Mouse (Mus musculus) forebrain, embryonic 11.5 days (tissue): ENCODE measurements around the gene Msantd3. TPM values are rescaled to one million over a fixed set of nuclear protein-coding genes. Genes with fewer than 3 reads are reported as not detected.

ENCODE experiments used
- ATAC-seq: fragments of 200-750 bp; cut with Nextera tagmentation; replicated peaks from 2 replicates; pipeline ENCODE4 v1.8.0; 2017; ENCODE audit warnings: moderate TSS enrichment; ENCODE audit not compliant: low FRiP score
- DNase-seq: peaks from one replicate; pipeline ENCODE4 v3.0.0-alpha.2; 2017; ENCODE audit warnings: low spot score
- H3K27ac ChIP-seq: fragments of 300-500 bp; sonication (generic); 2 replicates; pipeline ENCODE4 v1.5.1; 2014; ENCODE audit warnings: low read depth, low read length
- H3K27me3 ChIP-seq: fragments of 300-500 bp; sonication (generic); 2 replicates; pipeline ENCODE4 v1.6.1; 2014; ENCODE audit warnings: mild to moderate bottlenecking, low read length, mixed read lengths; ENCODE audit not compliant: control insufficient read depth, insufficient read depth
- H3K36me3 ChIP-seq: fragments of 300-500 bp; sonication (generic); 2 replicates; pipeline ENCODE4 v1.6.1; 2014; ENCODE audit warnings: mild to moderate bottlenecking, low read length, moderate library complexity, mixed read lengths; ENCODE audit not compliant: control insufficient read depth, insufficient read depth
- H3K4me1 ChIP-seq: fragments of 300-500 bp; sonication (generic); replicated peaks from 2 replicates; pipeline ENCODE4 v1.6.1; 2014; ENCODE audit warnings: low read length, mixed read lengths; ENCODE audit not compliant: control insufficient read depth, insufficient read depth
- H3K4me2 ChIP-seq: fragments of 300-500 bp; sonication (generic); 2 replicates; pipeline ENCODE4 v1.6.1; 2014; ENCODE audit warnings: low read depth, mild to moderate bottlenecking, low read length, moderate library complexity, mixed read lengths; ENCODE audit not compliant: severe bottlenecking
- H3K4me3 ChIP-seq: fragments of 300-500 bp; sonication (generic); 2 replicates; pipeline ENCODE4 v1.5.1; 2014; ENCODE audit warnings: low read depth, low read length
- H3K9ac ChIP-seq: fragments of 300-500 bp; sonication (generic); 2 replicates; pipeline ENCODE4 v1.6.1; 2014; ENCODE audit warnings: low read length
- H3K9me3 ChIP-seq: fragments of 300-500 bp; sonication (generic); 2 replicates; pipeline ENCODE4 v1.6.1; 2016; ENCODE audit warnings: low read length, mixed read lengths; ENCODE audit not compliant: control insufficient read depth
- WGBS: fragments of 180-500 bp; shearing (Covaris S2); extraction: QIAGEN DNeasy Blood & Tissue Kit; methylation state at CpG from one replicate; pipeline ENCODE4 v1.1.7; 2014; 5-methylcytosine and 5-hydroxymethylcytosine counted together
- polyA plus RNA-seq: library from polyadenylated mRNA; unstranded; fragments of >200 nt; fragmentation: Nextera tagmentation; extraction: Ambion mirVana; gene quantifications from 2 replicates; pipeline ENCODE4 v1.2.1, GENCODE M21; 2014

Gene Msantd3
- polyA plus RNA-seq, 1 experiment from 2014 or later: 64.0 TPM

DNA sequence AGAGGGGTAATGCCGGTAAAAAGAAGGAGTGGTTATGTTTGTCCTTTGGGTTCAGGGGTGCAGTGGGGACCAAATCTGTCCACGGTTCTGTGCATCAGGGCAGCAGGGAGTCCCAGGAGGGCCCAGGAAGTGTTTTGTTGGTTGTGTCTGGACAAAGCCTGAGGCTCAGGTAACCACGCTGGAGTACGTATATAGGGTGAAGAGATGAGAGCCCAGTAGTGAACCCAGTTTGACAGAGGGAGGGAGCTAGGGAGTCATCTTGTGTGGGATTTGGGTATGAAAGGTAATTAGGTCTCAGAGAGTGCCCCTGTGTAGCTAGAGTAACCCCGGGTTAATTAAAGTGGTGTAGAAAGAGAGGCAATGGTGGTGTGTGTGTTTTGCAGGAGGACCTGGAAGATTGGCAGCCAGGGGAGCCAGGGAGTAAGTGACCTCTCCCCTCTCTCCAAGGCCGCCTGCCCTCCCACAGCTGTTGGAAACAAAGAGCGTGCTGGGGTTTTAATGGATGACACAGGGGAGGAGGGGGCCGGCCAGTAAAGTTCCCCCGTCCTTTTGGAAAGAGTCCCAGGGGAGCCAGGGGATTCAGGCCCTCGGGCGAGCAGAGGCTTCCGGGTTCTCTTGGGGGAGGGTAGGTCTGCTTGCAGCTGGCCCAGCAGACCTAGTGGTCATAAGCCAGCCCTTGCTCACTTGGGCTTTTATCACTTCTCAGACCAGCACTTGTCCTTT lies 46.5 kb downstream of the Msantd3 start:
- H3K9ac ChIP-seq: peak overlapping the region; percentile 97
- H3K27ac ChIP-seq: peak overlapping the region; percentile 93
- peak; percentile 82 for DNase-seq
- H3K4me3 ChIP-seq: peak overlapping the region; percentile 92
- peak; percentile 37 for ATAC-seq
- peaks cover 2% of the 10 kb centered on the region; the same call in 1 of the 2 replicates for H3K36me3 ChIP-seq
- peaks cover 8% of the 10 kb centered on the region; the same call in 1 of the 2 replicates for H3K4me1 ChIP-seq
- peak overlapping the region; percentile 78 for H3K4me2 ChIP-seq
- H3K9me3 ChIP-seq: peaks cover 4% of the 10 kb centered on the region; the same call in 1 of the 2 replicates
- 2% methylated on average over 12 of the region's 12 CpGs for WGBS
- no peaks in the 10 kb centered on the region for H3K27me3 ChIP-seq

- Histone ChIP-seq H3K4me3 (no peak overlapping the region), H3K4me1 (peaks cover 2% of the 10 kb centered on the region; the same call in 1 of the 2 replicates), H3K27ac (no peak overlapping the region), H3K4me2 (no peak overlapping the region), H3K9me3 (peaks cover 4% of the 10 kb centered on the region; the same call in 1 of the 2 replicates), H3K27me3 (no peaks in the 10 kb centered on the region), H3K9ac (no peak overlapping the region), H3K36me3 (peaks cover 2% of the 10 kb centered on the region; the same call in 1 of the 2 replicates)
- DNase-seq (no peak), ATAC-seq (no peak)
- WGBS: 89% methylated on average over 2 of the region's 2 CpGs
Observed at GRCm38 (mm10) chr4:48587526-48587925, 47.8 kb downstream of the Msantd3 start.

- no peak for ATAC-seq
- Histone ChIP-seq H3K4me3 (no peak overlapping the region), H3K4me1 (peaks cover 2% of the 10 kb centered on the region; the same call in 1 of the 2 replicates), H3K27ac (no peak overlapping the region), H3K4me2 (no peak overlapping the region), H3K9ac (no peak overlapping the region), H3K27me3 (no peaks in the 10 kb centered on the region), H3K36me3 (peaks cover 2% of the 10 kb centered on the region; the same call in 1 of the 2 replicates), H3K9me3 (peaks cover 4% of the 10 kb centered on the region; the same call in 1 of the 2 replicates)
- no peak for DNase-seq
- 70% methylated on average over 9 of the region's 9 CpGs for WGBS
Observed at GRCm38 (mm10) chr4:48588576-48588975, 48.8 kb downstream of the Msantd3 start.

GRCm38 (mm10) chr4:48590862-48591261 lies 51.1 kb downstream of the Msantd3 start:
- H3K4me1 ChIP-seq: no peaks in the 10 kb centered on the region; the same call in 1 of the 2 replicates
- H3K4me3 ChIP-seq: no peak overlapping the region

DNA sequence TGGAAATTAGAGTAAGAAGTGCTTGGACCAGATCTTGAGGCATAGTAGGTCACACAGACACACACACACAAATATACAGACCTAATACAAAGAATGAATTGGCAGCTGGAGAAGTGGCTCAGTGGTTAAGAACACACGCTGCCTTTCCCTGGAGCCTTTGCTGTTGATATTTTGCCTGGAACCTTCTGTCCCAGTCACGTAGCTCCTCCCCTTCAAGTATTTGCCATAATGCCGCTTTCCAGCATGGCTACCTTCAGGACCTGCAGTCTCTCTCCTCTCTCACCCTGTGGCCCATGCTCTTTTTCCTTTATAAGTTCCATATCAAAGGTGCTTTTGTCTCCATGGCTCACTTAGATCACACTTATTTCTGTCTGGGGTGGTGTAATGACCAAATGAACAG lies 51.7 kb downstream of the Msantd3 start:
- Histone ChIP-seq H3K27ac (no peak overlapping the region), H3K27me3 (no peaks in the 10 kb centered on the region), H3K4me3 (no peak overlapping the region), H3K36me3 (peaks cover 2% of the 10 kb centered on the region; the same call in 1 of the 2 replicates), H3K4me1 (no peaks in the 10 kb centered on the region; the same call in 1 of the 2 replicates), H3K9me3 (peaks cover 4% of the 10 kb centered on the region; the same call in 1 of the 2 replicates), H3K9ac (no peak overlapping the region), H3K4me2 (no peak overlapping the region)
- ATAC-seq: no peak
- WGBS: 92% methylated on average over 3 of the region's 3 CpGs
- no peak for DNase-seq

More at GRCm38 (mm10) chr4:48590862-48591261, 51.1 kb downstream of the Msantd3 start:
- H3K27ac ChIP-seq: no peak overlapping the region
- H3K27me3 ChIP-seq: no peaks in the 10 kb centered on the region
- 93% methylated on average over 7 of the region's 7 CpGs for WGBS
- no peak overlapping the region for H3K4me2 ChIP-seq
- H3K9me3 ChIP-seq: peaks cover 4% of the 10 kb centered on the region; the same call in 1 of the 2 replicates
- ATAC-seq: no peak
- H3K9ac ChIP-seq: no peak overlapping the region
- H3K36me3 ChIP-seq: peaks cover 2% of the 10 kb centered on the region; the same call in 1 of the 2 replicates
- DNase-seq: no peak

- Histone ChIP-seq H3K27ac (no peak overlapping the region), H3K4me2 (no peak overlapping the region), H3K36me3 (peaks cover 2% of the 10 kb centered on the region; the same call in 1 of the 2 replicates), H3K9me3 (peaks cover 4% of the 10 kb centered on the region; the same call in 1 of the 2 replicates), H3K27me3 (no peaks in the 10 kb centered on the region), H3K4me3 (no peak overlapping the region), H3K4me1 (no peaks in the 10 kb centered on the region), H3K9ac (no peak overlapping the region)
- no peak for DNase-seq
- no peak for ATAC-seq
- 76% methylated on average over 5 of the region's 5 CpGs for WGBS
Observed at GRCm38 (mm10) chr4:48592328-48592727, 52.6 kb downstream of the Msantd3 start.

- Histone ChIP-seq H3K9ac (no peak overlapping the region), H3K4me3 (no peak overlapping the region), H3K27me3 (no peaks in the 10 kb centered on the region), H3K9me3 (peaks cover under 1% of the 10 kb centered on the region; the same call in 1 of the 2 replicates), H3K27ac (no peak overlapping the region), H3K4me1 (no peaks in the 10 kb centered on the region; the same call in 1 of the 2 replicates), H3K4me2 (no peak overlapping the region), H3K36me3 (no peaks in the 10 kb centered on the region; the same call in 1 of the 2 replicates)
- ATAC-seq (no peak), DNase-seq (no peak)
- WGBS: 97% methylated on average over 7 of the region's 7 CpGs
Observed at GRCm38 (mm10) chr4:48592844-48593243, 53.1 kb downstream of the Msantd3 start.

DNA sequence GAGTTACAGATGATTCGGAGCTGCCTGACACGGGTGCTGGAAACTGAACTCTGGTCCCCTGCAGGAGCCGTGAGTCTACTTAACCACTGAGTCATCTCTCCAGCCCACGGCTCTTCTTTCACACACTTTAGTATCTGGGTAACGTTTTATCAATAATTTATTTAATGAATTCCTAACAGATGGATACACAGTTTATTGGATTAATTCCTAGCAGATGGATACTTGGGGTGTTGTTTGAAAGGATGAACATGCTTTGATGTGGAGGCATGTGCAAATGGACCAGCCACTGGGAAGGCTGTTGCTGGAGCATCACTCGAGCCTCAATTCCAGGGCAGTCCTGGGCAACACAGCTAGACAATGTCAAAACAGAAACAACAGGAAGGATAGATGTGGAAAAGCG lies 56.4 kb downstream of the Msantd3 start:
- Histone ChIP-seq H3K4me3 (no peak overlapping the region), H3K27me3 (no peaks in the 10 kb centered on the region), H3K9me3 (no peaks in the 10 kb centered on the region), H3K4me2 (no peak overlapping the region), H3K9ac (no peak overlapping the region), H3K4me1 (no peaks in the 10 kb centered on the region; the same call in 1 of the 2 replicates), H3K36me3 (no peaks in the 10 kb centered on the region), H3K27ac (no peak overlapping the region)
- DNase-seq: no peak
- ATAC-seq: no peak
- WGBS: 90% methylated on average over 7 of the region's 7 CpGs
